Mouse (Mus musculus): ENCODE measurements around the gene Gm14597.
A peak's percentile ranks its signal among the peaks of the same experiment; 100 is the strongest.
"Not testable (repeated sequence)": the region's sequence is repeated elsewhere in the genome, so short reads cannot be mapped to it uniquely, and the experiment has no call there.

The Gm14597 gene

DNA sequence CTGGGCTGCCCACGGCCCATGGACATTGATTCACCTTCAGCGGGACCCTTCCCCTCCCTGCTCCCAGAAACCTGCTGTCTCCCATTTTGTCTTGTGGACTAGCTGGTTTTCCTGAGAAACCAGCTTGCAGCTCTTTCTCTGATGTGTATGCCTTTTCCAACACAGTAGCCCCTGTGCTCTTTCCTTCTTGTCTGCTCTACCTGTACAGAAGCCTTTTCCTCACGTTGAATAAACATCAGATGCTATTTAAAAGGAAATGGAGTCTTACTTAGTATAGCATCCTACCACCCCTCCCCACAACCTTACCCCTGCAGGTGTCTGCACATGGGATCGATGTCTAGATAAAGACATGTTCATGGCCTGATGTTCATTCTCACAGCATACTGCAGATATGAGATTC lies at the start of gene Gm14597:
Gene Gm14597 (minus strand): TSS at position 101 of the 400 bp plus-strand sequence.
- not testable (repeated sequence) for DNase-seq

DNA sequence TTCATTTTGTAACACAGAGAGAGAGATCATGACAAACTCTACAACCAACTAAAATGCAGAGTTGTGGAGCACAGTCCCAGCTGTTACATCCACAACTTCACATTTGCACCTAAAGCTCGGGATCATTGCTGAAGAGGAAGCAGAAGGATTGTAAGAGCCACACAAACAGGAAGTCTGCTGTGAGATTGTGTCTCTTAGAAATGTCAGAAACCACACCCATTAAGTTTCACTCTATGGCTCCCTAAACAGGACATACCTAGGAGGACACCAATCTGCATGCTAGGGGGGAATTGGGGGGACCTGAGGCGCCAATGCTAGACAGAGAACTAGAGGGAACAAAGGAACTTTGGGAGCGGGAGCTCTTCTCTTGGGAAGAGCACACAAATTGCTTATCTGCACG lies 44.1 kb upstream of the Gm14597 start:
- DNase-seq = not testable (repeated sequence)

DNA sequence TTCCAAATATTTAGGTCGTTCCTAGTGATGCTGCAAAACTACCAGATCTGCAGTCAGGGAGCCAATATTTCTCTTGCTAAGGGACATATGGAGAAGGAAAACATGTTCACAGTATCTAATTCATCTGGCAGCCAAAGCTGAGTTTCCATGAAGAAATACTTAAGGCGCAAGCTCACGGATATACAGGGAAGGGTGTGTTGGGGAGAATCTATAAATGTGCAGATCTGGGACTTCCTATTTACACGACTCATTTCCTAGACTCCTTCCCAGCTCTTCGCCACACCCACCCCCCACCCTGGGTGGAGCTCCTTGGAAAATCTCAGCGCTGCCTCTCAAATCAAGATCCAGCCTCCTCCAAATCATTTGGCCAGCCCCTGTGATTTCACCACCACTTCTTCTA lies 37.1 kb upstream of the Gm14597 start:
- no peak for DNase-seq

DNA sequence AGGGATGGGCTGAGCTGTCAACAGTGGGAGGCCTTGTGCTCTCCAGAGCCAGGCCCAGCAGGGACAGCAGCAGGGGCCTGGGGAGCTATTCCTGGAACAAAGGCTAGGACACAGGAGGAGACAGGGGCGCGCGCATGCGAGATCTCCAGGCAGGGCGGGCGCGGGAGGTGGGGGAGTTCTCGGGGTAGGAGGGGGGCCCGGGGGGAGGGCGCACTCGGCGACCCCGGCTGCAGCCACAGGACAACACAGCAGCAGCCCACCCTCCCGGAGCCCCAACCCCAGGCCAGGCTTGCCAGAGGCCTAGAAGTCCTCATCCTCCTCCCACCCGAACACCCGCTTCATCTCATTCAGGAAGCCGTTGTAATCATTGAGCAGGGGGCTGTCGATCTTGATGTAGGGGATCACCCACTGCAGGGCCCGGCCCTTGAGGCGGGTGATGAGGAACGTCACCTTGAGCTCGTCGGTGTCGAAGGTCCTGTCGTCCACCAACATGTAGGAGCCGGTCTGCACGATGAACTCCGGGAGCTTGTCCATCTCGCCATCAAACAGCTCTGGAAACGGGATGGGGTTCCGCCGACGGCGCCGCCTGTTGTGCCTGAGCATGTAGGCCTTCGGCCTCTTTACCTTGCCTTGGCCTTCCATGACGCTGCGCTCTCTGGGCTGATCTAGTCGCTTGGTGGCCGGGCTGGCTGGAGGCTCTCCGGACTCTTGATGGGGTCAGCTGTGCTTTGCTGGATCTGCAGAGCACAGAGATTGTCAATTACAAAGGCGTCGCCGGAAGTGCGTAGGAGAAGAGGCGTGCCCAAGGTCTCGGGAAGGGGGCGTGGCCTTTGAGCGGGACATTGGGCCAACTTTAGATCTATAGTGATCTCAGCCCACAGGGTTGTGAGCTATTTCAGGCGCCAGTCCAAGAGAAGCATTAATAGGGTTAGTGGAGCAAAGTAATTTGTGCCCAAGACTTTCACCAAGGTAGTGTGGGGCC lies 34.5 kb upstream of the Gm14597 start, which contains the start of gene Rtl8a:
Gene Rtl8a (minus strand): TSS at position 703 of the 982 bp plus-strand sequence.
- DNase-seq = peak; percentile 89

DNA sequence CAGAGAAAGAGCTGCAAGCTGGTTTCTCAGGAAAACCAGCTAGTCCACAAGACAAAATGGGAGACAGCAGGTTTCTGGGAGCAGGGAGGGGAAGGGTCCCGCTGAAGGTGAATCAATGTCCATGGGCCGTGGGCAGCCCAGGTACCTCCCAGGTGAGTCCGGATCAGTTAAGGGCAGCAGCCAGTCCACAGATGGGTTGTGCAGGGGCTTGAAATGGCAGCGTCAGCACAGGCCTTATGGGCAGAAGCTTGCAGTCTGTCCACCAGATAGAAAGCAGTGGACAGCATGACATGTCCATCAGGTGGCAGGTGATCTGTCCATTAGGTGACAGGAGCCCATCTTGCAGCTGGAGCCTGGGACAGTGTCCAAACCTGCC lies 33.8 kb upstream of the Gm14597 start:
- DNase-seq = not testable (repeated sequence)

DNA sequence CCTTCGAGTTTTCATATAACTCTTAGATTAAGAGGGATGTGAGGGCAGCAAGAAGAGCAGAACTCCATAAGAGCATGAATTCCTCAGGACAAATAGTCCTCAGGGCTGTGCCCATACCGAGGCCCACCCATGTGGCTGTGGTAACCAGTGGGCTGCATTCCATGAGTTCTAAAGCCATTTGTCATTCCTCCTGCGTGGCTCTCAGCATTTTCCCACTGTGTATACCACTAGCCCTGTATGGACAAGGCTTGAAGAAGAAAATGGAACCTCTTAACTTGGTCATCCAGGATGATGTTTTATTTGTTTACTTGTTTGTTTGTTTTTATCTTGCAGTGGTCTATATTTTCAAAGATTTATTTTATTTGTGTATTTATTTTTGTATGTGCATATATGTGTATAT lies 29.3 kb upstream of the Gm14597 start:
- not testable (repeated sequence) for DNase-seq

DNA sequence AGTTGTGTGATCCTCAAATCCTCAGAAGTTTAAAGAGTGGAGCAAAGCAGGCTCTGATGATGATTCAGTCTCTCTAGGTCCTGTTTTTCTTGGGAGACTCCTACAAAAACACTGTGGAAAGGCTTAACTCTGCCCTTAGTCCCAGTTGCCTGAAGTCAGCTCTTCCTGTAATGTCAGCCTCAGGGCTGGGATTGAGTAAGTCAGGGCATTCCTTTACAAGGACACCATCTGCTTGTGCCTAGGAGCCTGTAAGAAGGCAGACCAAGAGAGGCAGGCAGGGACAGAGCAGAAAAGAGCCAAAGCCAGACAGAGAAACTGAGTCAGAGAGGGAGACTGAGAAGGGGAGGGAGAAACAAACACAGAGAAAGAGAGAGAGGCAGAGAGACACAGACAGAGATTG lies 2.6 kb upstream of the Gm14597 start:
- not testable (repeated sequence) for DNase-seq

DNA sequence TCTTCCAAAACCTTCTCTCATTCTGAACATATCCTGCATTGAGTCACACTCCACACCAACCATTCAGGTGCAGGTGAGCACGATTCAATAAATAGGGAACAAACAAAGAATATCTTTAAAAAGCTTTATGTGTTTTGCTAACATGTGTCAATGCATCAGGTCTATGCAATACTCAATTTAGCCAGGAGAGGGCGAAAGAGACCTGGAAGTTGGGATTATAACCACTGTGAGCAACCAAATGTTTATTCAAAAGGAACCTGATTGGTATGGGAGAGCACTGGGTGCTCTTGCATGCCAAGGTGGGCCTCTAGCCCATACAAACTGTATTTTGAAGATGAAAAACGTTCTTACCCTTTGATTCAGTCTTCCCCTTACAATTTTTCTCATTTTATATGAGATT lies 1.8 kb upstream of the Gm14597 start:
- DNase-seq = peak; percentile 60

DNA sequence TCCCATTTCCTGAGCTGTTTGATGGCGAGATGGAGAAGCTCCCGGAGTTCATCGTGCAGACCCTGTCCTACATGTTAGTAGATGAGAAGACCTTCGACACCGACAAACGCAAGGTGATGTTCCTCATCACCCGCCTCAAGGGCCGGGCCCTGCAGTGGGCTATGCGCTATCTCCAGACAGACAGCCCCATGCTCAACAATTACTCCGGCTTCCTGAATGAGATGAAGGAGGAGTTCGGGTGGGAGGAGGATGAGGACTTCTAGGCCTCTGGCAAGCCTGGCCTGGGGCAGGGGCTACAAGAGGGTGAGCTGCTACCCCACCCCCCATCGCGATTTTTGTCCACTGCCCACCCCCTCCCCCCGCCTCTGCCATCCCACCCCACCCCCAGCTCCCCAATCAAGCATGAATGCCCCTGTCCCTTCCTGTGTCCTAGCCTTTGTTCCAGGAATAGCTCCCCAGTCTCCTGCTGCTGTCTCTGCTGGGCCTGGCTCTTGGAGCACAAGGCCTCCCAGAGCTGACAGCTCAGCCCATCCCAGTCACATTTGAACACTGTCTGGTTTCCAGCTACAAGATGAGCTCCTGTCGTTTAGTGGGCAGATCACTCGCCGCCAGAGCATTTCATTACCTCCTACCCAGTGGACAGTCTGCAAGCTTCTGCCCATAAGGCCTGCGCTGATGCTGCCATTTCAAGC lies 511 bp downstream of the Gm14597 start:
- peak; percentile 13 for DNase-seq

DNA sequence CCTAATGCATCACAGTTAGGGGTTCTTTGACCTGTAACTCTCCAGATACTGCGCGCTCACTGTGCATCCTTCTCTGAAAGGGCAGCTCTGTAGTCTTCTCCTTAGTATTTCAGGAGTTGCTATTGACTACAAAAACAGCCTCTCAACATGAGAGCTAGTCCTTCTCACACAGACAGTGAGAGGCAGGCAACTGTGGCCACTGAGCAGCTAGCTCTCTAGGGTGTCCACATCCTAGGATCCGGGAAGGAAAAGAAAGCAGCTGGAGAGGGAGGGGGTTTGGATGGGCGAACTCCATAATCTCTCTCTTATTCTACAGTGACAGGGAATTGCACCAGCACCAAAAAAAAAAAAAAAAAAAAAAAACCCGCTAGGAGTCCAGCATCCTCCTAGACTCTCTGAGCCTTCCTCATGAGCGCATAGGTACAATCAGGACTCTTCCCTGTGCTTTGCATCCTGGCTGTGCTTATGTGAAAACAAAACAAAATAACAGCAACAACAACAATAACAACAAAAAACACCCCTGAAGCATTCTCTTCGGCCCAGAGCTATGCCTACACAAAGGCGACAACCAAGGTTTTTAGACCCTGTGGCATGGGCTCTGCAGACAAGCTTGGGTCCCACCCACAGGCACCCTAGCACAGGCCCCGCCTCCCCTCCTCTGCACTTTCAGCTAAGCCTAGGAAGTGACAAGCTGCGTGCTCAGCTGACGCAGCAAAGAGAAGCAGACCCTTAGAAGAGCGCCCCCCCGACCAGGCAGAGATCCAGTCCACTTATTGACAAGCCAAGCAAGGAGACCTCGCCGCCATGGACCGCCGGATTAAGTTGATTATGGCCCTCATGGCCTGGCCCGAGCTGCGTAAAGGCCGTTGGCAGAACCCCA lies 1.3 kb downstream of the Gm14597 start, which contains the start of gene Rtl8c:
Gene Rtl8c (plus strand): TSS at position 791 of the 880 bp plus-strand sequence.
- DNase-seq = peak; percentile 79

DNA sequence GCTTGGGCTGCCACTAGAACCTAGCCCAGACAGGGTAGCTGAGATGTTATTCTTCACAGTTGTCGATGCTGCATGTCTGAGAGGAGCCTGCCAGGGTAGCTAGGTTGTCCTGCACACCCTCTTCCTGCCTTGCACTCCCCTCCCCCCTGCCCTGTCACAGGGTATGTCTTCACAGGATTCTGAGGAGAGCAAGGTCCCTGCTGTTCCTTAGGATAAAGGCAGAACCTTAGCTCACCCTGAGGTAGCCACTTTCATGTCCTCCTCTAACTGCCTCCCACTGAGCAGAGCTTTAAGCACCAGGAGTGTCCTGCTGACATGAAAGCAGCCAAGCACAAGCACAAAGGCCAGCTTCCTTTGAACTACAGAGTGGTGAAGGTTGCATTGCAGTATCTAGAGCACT lies 2.6 kb downstream of the Gm14597 start:
- not testable (repeated sequence) for DNase-seq

DNA sequence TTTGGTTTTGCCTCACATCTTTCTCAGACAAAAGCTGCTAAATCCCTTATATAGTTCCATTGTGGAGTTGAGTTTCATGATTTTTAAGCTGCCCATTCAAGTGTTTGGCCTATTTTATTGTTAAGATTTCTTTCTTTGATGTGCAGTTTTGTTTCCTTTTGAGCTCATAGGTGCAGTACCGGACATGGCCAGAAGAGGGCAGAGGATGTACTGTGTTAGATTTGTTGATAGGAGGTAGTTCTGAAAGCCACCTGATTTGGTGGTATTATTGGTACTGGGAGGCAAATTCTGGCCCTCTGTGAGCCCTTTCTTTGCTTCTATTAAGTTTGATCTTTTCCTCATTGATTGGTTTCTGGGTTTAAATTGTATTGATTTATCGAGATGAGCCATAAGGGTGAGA lies 8.8 kb downstream of the Gm14597 start:
- not testable (repeated sequence) for DNase-seq

DNA sequence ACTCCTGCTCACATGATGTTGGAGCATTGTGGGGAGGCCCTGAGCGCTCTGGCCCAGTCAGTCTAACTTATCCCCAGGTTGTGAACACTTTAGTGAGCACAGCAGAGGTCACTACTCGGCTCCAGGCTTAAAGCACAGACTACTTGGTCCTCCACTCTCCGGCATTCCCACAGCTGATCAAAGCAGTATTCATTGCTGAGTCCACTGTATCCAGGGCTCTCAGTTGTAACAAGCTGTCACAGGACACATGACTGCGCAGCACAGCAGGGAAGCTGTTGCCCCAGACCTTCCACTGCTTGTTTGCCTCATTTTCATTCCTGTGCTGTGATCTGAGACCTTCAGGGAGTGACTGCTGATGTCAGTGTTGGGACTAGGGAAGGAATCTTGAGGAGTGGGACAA lies 25.4 kb downstream of the Gm14597 start:
- not testable (repeated sequence) for DNase-seq

DNA sequence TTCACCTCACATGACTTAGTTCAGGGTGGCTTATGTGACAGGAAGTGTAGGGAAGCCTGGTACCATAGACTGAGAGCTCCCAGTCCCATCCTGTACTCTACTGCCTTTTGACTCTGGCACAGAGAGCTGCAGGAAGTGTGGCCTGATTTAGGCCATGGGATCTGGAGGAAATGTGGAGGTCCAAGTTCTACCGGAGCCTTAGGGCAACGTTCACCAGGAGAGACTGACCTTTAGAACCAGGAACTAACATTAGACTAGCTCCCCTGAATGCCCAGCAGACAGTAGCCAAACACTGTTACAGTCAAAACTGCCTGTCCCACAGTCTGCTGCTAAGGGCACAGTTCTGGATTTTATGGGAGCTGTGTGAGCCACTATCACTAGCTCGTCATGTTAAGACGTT lies 27.4 kb downstream of the Gm14597 start:
- DNase-seq = not testable (repeated sequence)

DNA sequence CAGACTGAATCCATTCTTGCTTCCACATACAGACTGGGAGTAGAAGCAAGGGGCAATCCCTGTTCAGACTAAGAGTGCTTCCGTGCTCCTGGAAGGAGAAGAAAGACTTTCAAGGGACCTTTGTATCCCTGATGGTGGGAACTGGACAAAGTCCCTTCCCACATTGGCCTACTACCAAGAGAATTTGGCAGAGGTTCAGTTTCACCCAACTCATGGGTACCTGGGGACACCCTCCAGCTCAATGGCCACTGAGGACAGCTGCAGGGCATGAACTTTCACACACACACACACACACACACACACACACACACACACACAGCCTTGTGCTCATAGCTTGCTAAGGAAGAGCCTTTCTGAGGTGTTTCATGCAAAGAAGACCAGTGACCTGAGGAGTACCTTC lies 29.5 kb downstream of the Gm14597 start:
- no peak for DNase-seq
